Mouse (Mus musculus): ENCODE measurements at regions not wholly inside any gene's neighbourhood (a gene's known extent, or its start where the extent isn't known, plus 50 kb on each side); places are given as distances from the start of the nearest gene placed in this dataset.

GRCm38 (mm10) chr11:29318699-29319098 lies 54.8 kb upstream of the Ccdc88a start:
- H3K27ac ChIP-seq (ENCODE audit: low read length), result no peak overlapping the region
- no peak overlapping the region for H3K4me3 ChIP-seq (replicated peaks; ENCODE audit: low read length)
- H3K4me1 ChIP-seq (replicated peaks; ENCODE audit: control insufficient read depth, insufficient read depth, low read length), result no peaks in the 10 kb centered on the region
- H3K9ac ChIP-seq (replicated peaks; ENCODE audit: low read depth, low read length), result no peak overlapping the region
- no peak for ATAC-seq
- WGBS, result 100% methylated on average over 1 of the region's 1 CpGs
- no peaks in the 10 kb centered on the region for H3K27me3 ChIP-seq (replicated peaks; ENCODE audit: control insufficient read depth, insufficient read depth, low read length)
- no peak overlapping the region for H3K4me2 ChIP-seq (ENCODE audit: low read length)
- no peaks in the 10 kb centered on the region for H3K9me3 ChIP-seq (ENCODE audit: control insufficient read depth, low read length)
- no peaks in the 10 kb centered on the region for H3K36me3 ChIP-seq (ENCODE audit: control insufficient read depth, insufficient read depth)

GRCm38 (mm10) chr11:29310584-29310983 lies 62.9 kb upstream of the Ccdc88a start:
- Histone ChIP-seq H3K27me3 (replicated peaks; ENCODE audit: control insufficient read depth, insufficient read depth, low read length) (no peaks in the 10 kb centered on the region), H3K9ac (replicated peaks; ENCODE audit: low read depth, low read length) (no peak overlapping the region), H3K4me1 (replicated peaks; ENCODE audit: control insufficient read depth, insufficient read depth, low read length) (no peaks in the 10 kb centered on the region), H3K27ac (ENCODE audit: low read length) (no peak overlapping the region), H3K4me2 (ENCODE audit: low read length) (no peak overlapping the region), H3K4me3 (replicated peaks; ENCODE audit: low read length) (no peak overlapping the region), H3K9me3 (ENCODE audit: control insufficient read depth, low read length) (no peaks in the 10 kb centered on the region), H3K36me3 (ENCODE audit: control insufficient read depth, insufficient read depth) (no peaks in the 10 kb centered on the region)
- ATAC-seq, result no peak

GRCm38 (mm10) chr11:29308024-29308598 lies 60.9 kb upstream of the Cfap36 start:
- Histone ChIP-seq H3K4me2 (ENCODE audit: low read length) (no peak overlapping the region), H3K36me3 (ENCODE audit: control insufficient read depth, insufficient read depth) (no peaks in the 10 kb centered on the region), H3K4me1 (replicated peaks; ENCODE audit: control insufficient read depth, insufficient read depth, low read length) (no peaks in the 10 kb centered on the region), H3K9me3 (ENCODE audit: control insufficient read depth, low read length) (no peaks in the 10 kb centered on the region), H3K27ac (ENCODE audit: low read length) (no peak overlapping the region), H3K9ac (replicated peaks; ENCODE audit: low read depth, low read length) (no peak overlapping the region), H3K27me3 (replicated peaks; ENCODE audit: control insufficient read depth, insufficient read depth, low read length) (no peaks in the 10 kb centered on the region), H3K4me3 (replicated peaks; ENCODE audit: low read length) (no peak overlapping the region)
- WGBS, result 89% methylated on average over 4 of the region's 4 CpGs
- ATAC-seq, result no peak

GRCm38 (mm10) chr11:29300517-29300916 lies 53.3 kb upstream of the Cfap36 start:
- peak; percentile 64 for ATAC-seq
- Histone ChIP-seq H3K27ac (ENCODE audit: low read length) (no peak overlapping the region), H3K36me3 (ENCODE audit: control insufficient read depth, insufficient read depth) (no peaks in the 10 kb centered on the region), H3K4me1 (replicated peaks; ENCODE audit: control insufficient read depth, insufficient read depth, low read length) (peaks cover 5% of the 10 kb centered on the region; the same call in 1 of the 2 replicates), H3K4me3 (replicated peaks; ENCODE audit: low read length) (no peak overlapping the region), H3K4me2 (ENCODE audit: low read length) (no peak overlapping the region), H3K9ac (replicated peaks; ENCODE audit: low read depth, low read length) (no peak overlapping the region), H3K27me3 (replicated peaks; ENCODE audit: control insufficient read depth, insufficient read depth, low read length) (no peaks in the 10 kb centered on the region), H3K9me3 (ENCODE audit: control insufficient read depth, low read length) (no peaks in the 10 kb centered on the region)
- WGBS, result 25% methylated on average over 2 of the region's 2 CpGs

All from forebrain, embryonic 16.5 days (tissue).